Mouse (Mus musculus) limb, embryonic 11.5 days (tissue): ENCODE results near the gene Hfm1. TPM values are rescaled to one million over a fixed set of nuclear protein-coding genes. Genes with fewer than 3 reads are reported as not detected.

Source experiments
- ATAC-seq: fragments of 200-750 bp; cut with Nextera tagmentation; 2 replicates; pipeline ENCODE4 v1.8.0; 2017; ENCODE audit warnings: low read depth; ENCODE audit not compliant: insufficient number of reproducible peaks, low FRiP score, low TSS enrichment
- DNase-seq: peaks from one replicate; pipeline ENCODE4 v3.0.0-alpha.2; 2015; ENCODE audit warnings: low spot score
- H3K27ac ChIP-seq: fragments of 300-500 bp; sonication (generic); replicated peaks from 2 replicates; pipeline ENCODE4 v1.5.1; 2014; ENCODE audit warnings: low read depth, mild to moderate bottlenecking, low read length
- H3K27me3 ChIP-seq: fragments of 300-500 bp; sonication (generic); 2 replicates; pipeline ENCODE4 v1.6.1; 2014; ENCODE audit warnings: mild to moderate bottlenecking, low read length, mixed read lengths; ENCODE audit not compliant: control insufficient read depth, insufficient read depth
- H3K36me3 ChIP-seq: fragments of 300-500 bp; sonication (generic); 2 replicates; pipeline ENCODE4 v1.6.1; 2014; ENCODE audit warnings: mild to moderate bottlenecking, low read length, moderate library complexity, mixed read lengths; ENCODE audit not compliant: control insufficient read depth, insufficient read depth
- H3K4me1 ChIP-seq: fragments of 300-500 bp; sonication (generic); 2 replicates; pipeline ENCODE4 v1.6.1; 2014; ENCODE audit warnings: low read length, mixed read lengths; ENCODE audit not compliant: control insufficient read depth, insufficient read depth
- H3K4me2 ChIP-seq: fragments of 300-500 bp; sonication (generic); 2 replicates; pipeline ENCODE4 v1.6.1; 2014; ENCODE audit warnings: low read depth, mild to moderate bottlenecking, moderate library complexity; ENCODE audit not compliant: severe bottlenecking
- H3K4me3 ChIP-seq: fragments of 300-500 bp; sonication (generic); 2 replicates; pipeline ENCODE4 v1.5.1; 2014; ENCODE audit warnings: low read depth, low read length
- H3K9ac ChIP-seq: fragments of 300-500 bp; sonication (generic); 2 replicates; pipeline ENCODE4 v1.6.1; 2014; ENCODE audit warnings: mild to moderate bottlenecking, low read length
- H3K9me3 ChIP-seq: fragments of 300-500 bp; sonication (generic); 2 replicates; pipeline ENCODE4 v1.6.1; 2016; ENCODE audit warnings: low read length; ENCODE audit not compliant: control insufficient read depth
- WGBS: fragments of 180-500 bp; shearing (Covaris S2); extraction: QIAGEN DNeasy Blood & Tissue Kit; methylation state at CpG from one replicate; pipeline ENCODE4 v1.1.7; 2014; 5-methylcytosine and 5-hydroxymethylcytosine counted together
- polyA plus RNA-seq: library from polyadenylated mRNA; unstranded; fragments of >200 nt; fragmentation: Nextera tagmentation; extraction: Ambion mirVana; gene quantifications from 2 replicates; pipeline ENCODE4 v1.2.1, GENCODE M21; 2014

The Hfm1 gene
- polyA plus RNA-seq, 1 experiment from 2014 or later: 4.1 TPM

GRCm38 (mm10) chr5:106826740-106827139, 99.4 kb downstream of the Hfm1 start:
- Histone ChIP-seq H3K9me3 (no peaks in the 10 kb centered on the region), H3K9ac (no peak overlapping the region), H3K4me2 (no peak overlapping the region), H3K27ac (no peak overlapping the region), H3K4me1 (no peaks in the 10 kb centered on the region), H3K36me3 (no peaks in the 10 kb centered on the region), H3K27me3 (no peaks in the 10 kb centered on the region), H3K4me3 (no peak overlapping the region)
- DNase-seq: no peak
- no peak for ATAC-seq

- Histone ChIP-seq H3K27me3 (no peaks in the 10 kb centered on the region), H3K4me3 (no peak overlapping the region), H3K4me2 (no peak overlapping the region), H3K9me3 (no peaks in the 10 kb centered on the region), H3K4me1 (no peaks in the 10 kb centered on the region), H3K27ac (no peak overlapping the region), H3K36me3 (no peaks in the 10 kb centered on the region), H3K9ac (no peak overlapping the region)
- DNase-seq (no peak), ATAC-seq (no peak)
- WGBS: 61% methylated on average over 8 of the region's 8 CpGs
Observed at GRCm38 (mm10) chr5:106826044-106826443, 100.1 kb downstream of the Hfm1 start.

GRCm38 (mm10) chr5:106825301-106825853, 100.7 kb downstream of the Hfm1 start:
- Histone ChIP-seq H3K9ac (peak overlapping the region; percentile 9; the same call in 1 of the 2 replicates), H3K4me3 (peak overlapping the region; percentile 18; the same call in 1 of the 2 replicates), H3K27me3 (no peaks in the 10 kb centered on the region), H3K27ac (no peak overlapping the region), H3K4me1 (no peaks in the 10 kb centered on the region), H3K36me3 (no peaks in the 10 kb centered on the region), H3K9me3 (no peaks in the 10 kb centered on the region), H3K4me2 (peak overlapping the region; percentile 40)
- 18% methylated on average over 19 of the region's 19 CpGs for WGBS
- ATAC-seq (no peak), DNase-seq (peak; percentile 55)

GRCm38 (mm10) chr5:106824716-106825115, 101.4 kb downstream of the Hfm1 start:
- 94% methylated on average over 5 of the region's 5 CpGs for WGBS
- H3K9me3 ChIP-seq: no peaks in the 10 kb centered on the region
- H3K4me3 ChIP-seq: no peak overlapping the region
- no peak overlapping the region for H3K4me2 ChIP-seq
- H3K9ac ChIP-seq: no peak overlapping the region
- ATAC-seq: no peak
- DNase-seq: no peak
- H3K4me1 ChIP-seq: no peaks in the 10 kb centered on the region
- no peak overlapping the region for H3K27ac ChIP-seq
- H3K36me3 ChIP-seq: no peaks in the 10 kb centered on the region
- no peaks in the 10 kb centered on the region for H3K27me3 ChIP-seq

- H3K9ac ChIP-seq: no peak overlapping the region
- no peak overlapping the region for H3K27ac ChIP-seq
- H3K4me3 ChIP-seq: no peak overlapping the region
- H3K9me3 ChIP-seq: no peaks in the 10 kb centered on the region
- H3K4me2 ChIP-seq: no peak overlapping the region
- ATAC-seq (no peak), DNase-seq (no peak)
- WGBS: 89% methylated on average over 8 of the region's 8 CpGs
- no peaks in the 10 kb centered on the region for H3K27me3 ChIP-seq
- H3K36me3 ChIP-seq: no peaks in the 10 kb centered on the region
- no peaks in the 10 kb centered on the region for H3K4me1 ChIP-seq
Observed at GRCm38 (mm10) chr5:106819630-106820029, 106.5 kb downstream of the Hfm1 start.

GRCm38 (mm10) chr5:106815923-106816654, 110.0 kb downstream of the Hfm1 start:
- Histone ChIP-seq H3K4me3 (no peak overlapping the region), H3K36me3 (no peaks in the 10 kb centered on the region), H3K4me1 (0 out of 2 replicates have a peak, but pooled peaks cover 2% of the 10 kb centered on the region), H3K9me3 (no peaks in the 10 kb centered on the region), H3K4me2 (no peak overlapping the region), H3K27ac (no peak overlapping the region), H3K27me3 (no peaks in the 10 kb centered on the region), H3K9ac (no peak overlapping the region)
- ATAC-seq: no peak
- no peak for DNase-seq
- 56% methylated on average over 15 of the region's 15 CpGs for WGBS

- 66% methylated on average over 6 of the region's 6 CpGs for WGBS
- H3K4me3 ChIP-seq: no peak overlapping the region
- H3K36me3 ChIP-seq: no peaks in the 10 kb centered on the region
- no peak overlapping the region for H3K4me2 ChIP-seq
- H3K9me3 ChIP-seq: no peaks in the 10 kb centered on the region
- no peaks in the 10 kb centered on the region for H3K27me3 ChIP-seq
- DNase-seq (no peak), ATAC-seq (no peak)
- no peak overlapping the region for H3K27ac ChIP-seq
- H3K4me1 ChIP-seq: 0 out of 2 replicates have a peak, but pooled peaks cover 2% of the 10 kb centered on the region
- H3K9ac ChIP-seq: no peak overlapping the region
Observed at GRCm38 (mm10) chr5:106814611-106815010, 111.5 kb downstream of the Hfm1 start.

GRCm38 (mm10) chr5:106803094-106803493, 123.0 kb downstream of the Hfm1 start:
- H3K4me1 ChIP-seq: peaks cover 7% of the 10 kb centered on the region
- 1% methylated on average over 12 of the region's 12 CpGs for WGBS
- H3K27ac ChIP-seq: no peak overlapping the region
- no peaks in the 10 kb centered on the region for H3K9me3 ChIP-seq
- H3K27me3 ChIP-seq: peaks cover 3% of the 10 kb centered on the region; the same call in 1 of the 2 replicates
- ATAC-seq: no peak
- H3K4me3 ChIP-seq: no peak overlapping the region
- no peak overlapping the region for H3K9ac ChIP-seq
- DNase-seq: peak; percentile 78
- H3K4me2 ChIP-seq: no peak overlapping the region
- H3K36me3 ChIP-seq: no peaks in the 10 kb centered on the region
